Mouse (Mus musculus): ENCODE results near the gene Slc2a1. TPM values are rescaled to one million over a fixed set of nuclear protein-coding genes. Genes with fewer than 3 reads are reported as not detected.

The Slc2a1 gene
- 86.5 and 92.1 TPM in 2 replicates for polyA plus RNA-seq (2014; fragmentation: Nextera tagmentation; extraction: Ambion mirVana)

- peak within 1 kb of the TSS; percentile 86 for H3K4me2 ChIP-seq (replicated peaks)
- peak; percentile 94 for ATAC-seq (ENCODE audit: low FRiP score)
- peak within 1 kb of the TSS; percentile 78 for H3K9ac ChIP-seq
- no peaks in the 10 kb centered on the region for H3K9me3 ChIP-seq (ENCODE audit: control insufficient read depth, low read length)
- H3K27me3 ChIP-seq (ENCODE audit: control insufficient read depth, insufficient read depth, low read length), result no peaks in the 10 kb centered on the region; the same call in 1 of the 2 replicates
- peak; percentile 87 for DNase-seq (ENCODE audit: low spot score)
- peak within 1 kb of the TSS; percentile 88 for H3K27ac ChIP-seq
- no peaks in the 10 kb centered on the region for H3K36me3 ChIP-seq (replicated peaks; ENCODE audit: control insufficient read depth, insufficient read depth)
- WGBS, result under 1% methylated on average over 86 of the region's 88 CpGs
- peak within 1 kb of the TSS; percentile 77 for H3K4me3 ChIP-seq (replicated peaks; ENCODE audit: low read length)
- peaks cover 14% of the 10 kb centered on the region for H3K4me1 ChIP-seq (replicated peaks; ENCODE audit: control insufficient read depth, insufficient read depth, low read length)
Observed at GRCm38 (mm10) chr4:119108495-119109408, at the start of gene Slc2a1. Slc2a1 (plus strand) TSS chr4:119108711.

- no peaks in the 10 kb centered on the region for H3K9me3 ChIP-seq (ENCODE audit: control insufficient read depth, low read length)
- 83% methylated on average over 3 of the region's 3 CpGs for WGBS
- peaks cover 15% of the 10 kb centered on the region for H3K27me3 ChIP-seq (ENCODE audit: control insufficient read depth, insufficient read depth, low read length)
- H3K9ac ChIP-seq, result no peak overlapping the region
- H3K4me2 ChIP-seq (replicated peaks), result no peak overlapping the region
- no peak overlapping the region for H3K27ac ChIP-seq
- ATAC-seq (ENCODE audit: low FRiP score) (no peak), DNase-seq (ENCODE audit: low spot score) (no peak)
- no peaks in the 10 kb centered on the region for H3K36me3 ChIP-seq (replicated peaks; ENCODE audit: control insufficient read depth, insufficient read depth)
- H3K4me3 ChIP-seq (replicated peaks; ENCODE audit: low read length), result no peak overlapping the region
- H3K4me1 ChIP-seq (replicated peaks; ENCODE audit: control insufficient read depth, insufficient read depth, low read length), result peaks cover 4% of the 10 kb centered on the region
Observed at GRCm38 (mm10) chr4:119066791-119067190, 41.7 kb upstream of the Slc2a1 start.

DNA sequence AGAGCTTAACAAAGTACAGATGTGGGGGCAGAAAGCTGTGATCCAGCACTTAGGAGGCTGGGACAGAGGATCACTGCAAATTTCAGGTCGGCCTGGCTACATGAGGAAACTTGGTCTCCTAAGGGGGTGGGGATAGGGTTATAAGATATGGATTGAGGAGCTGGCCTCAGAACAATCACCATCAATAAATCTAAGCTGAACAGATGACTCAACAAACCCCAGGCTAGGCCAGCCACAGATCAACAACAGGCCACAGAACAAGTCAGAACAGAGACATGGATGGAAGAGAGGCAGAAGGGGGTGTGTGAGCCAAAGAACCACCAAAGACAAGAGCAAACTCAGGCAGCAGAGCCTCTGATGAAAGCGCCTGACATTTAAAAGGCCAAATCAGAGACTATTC, 41.3 kb upstream of the Slc2a1 start:
- WGBS, result 76% methylated on average over 2 of the region's 2 CpGs
- ATAC-seq (ENCODE audit: low FRiP score), result no peak

DNA sequence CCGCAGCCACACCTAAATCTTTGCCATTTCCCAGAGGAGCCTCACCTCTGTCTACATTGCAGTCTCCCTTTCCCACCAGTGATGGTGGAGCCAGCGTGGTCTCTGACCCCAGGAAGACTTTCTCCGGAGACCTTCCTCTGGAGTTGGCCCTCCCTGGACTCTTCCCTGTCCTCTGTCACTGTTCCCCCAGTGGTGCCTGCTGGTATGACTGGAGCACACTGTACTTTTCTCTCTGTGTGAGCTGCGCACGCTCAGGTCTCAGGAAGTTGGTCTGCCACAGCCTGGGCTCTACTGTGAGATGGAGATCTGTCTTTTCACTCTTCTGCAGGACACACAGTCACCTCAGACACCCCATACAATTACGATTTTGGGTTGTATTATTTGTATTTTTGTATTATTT, 39.6 kb upstream of the Slc2a1 start:
- H3K4me2 ChIP-seq (replicated peaks), result no peak overlapping the region
- WGBS, result 69% methylated on average over 6 of the region's 6 CpGs
- H3K4me3 ChIP-seq (replicated peaks; ENCODE audit: low read length), result no peak overlapping the region
- no peak overlapping the region for H3K27ac ChIP-seq
- DNase-seq (ENCODE audit: low spot score) (no peak), ATAC-seq (ENCODE audit: low FRiP score) (no peak)
- H3K9ac ChIP-seq, result no peak overlapping the region
- no peaks in the 10 kb centered on the region for H3K9me3 ChIP-seq (ENCODE audit: control insufficient read depth, low read length)
- H3K36me3 ChIP-seq (replicated peaks; ENCODE audit: control insufficient read depth, insufficient read depth), result no peaks in the 10 kb centered on the region
- peaks cover 26% of the 10 kb centered on the region for H3K27me3 ChIP-seq (ENCODE audit: control insufficient read depth, insufficient read depth, low read length)
- H3K4me1 ChIP-seq (replicated peaks; ENCODE audit: control insufficient read depth, insufficient read depth, low read length), result peaks cover 12% of the 10 kb centered on the region

More for the DNA sequence above, 41.3 kb upstream of the Slc2a1 start:
- no peak for DNase-seq (ENCODE audit: low spot score)
- Histone ChIP-seq H3K4me2 (replicated peaks) (no peak overlapping the region), H3K27me3 (ENCODE audit: control insufficient read depth, insufficient read depth, low read length) (peaks cover 19% of the 10 kb centered on the region), H3K9me3 (ENCODE audit: control insufficient read depth, low read length) (no peaks in the 10 kb centered on the region), H3K27ac (no peak overlapping the region), H3K4me1 (replicated peaks; ENCODE audit: control insufficient read depth, insufficient read depth, low read length) (peaks cover 7% of the 10 kb centered on the region), H3K36me3 (replicated peaks; ENCODE audit: control insufficient read depth, insufficient read depth) (no peaks in the 10 kb centered on the region), H3K4me3 (replicated peaks; ENCODE audit: low read length) (no peak overlapping the region), H3K9ac (no peak overlapping the region)

GRCm38 (mm10) chr4:119070181-119070580, 38.3 kb upstream of the Slc2a1 start:
- H3K4me3 ChIP-seq (replicated peaks; ENCODE audit: low read length), result no peak overlapping the region
- peaks cover 26% of the 10 kb centered on the region for H3K27me3 ChIP-seq (ENCODE audit: control insufficient read depth, insufficient read depth, low read length)
- H3K4me2 ChIP-seq (replicated peaks), result no peak overlapping the region
- 16% methylated on average over 1 of the region's 1 CpGs for WGBS
- H3K27ac ChIP-seq, result no peak overlapping the region
- no peaks in the 10 kb centered on the region for H3K36me3 ChIP-seq (replicated peaks; ENCODE audit: control insufficient read depth, insufficient read depth)
- DNase-seq (ENCODE audit: low spot score) (no peak), ATAC-seq (ENCODE audit: low FRiP score) (no peak)
- H3K4me1 ChIP-seq (replicated peaks; ENCODE audit: control insufficient read depth, insufficient read depth, low read length), result peaks cover 12% of the 10 kb centered on the region
- no peaks in the 10 kb centered on the region for H3K9me3 ChIP-seq (ENCODE audit: control insufficient read depth, low read length)
- no peak overlapping the region for H3K9ac ChIP-seq

- H3K4me1 ChIP-seq (replicated peaks; ENCODE audit: control insufficient read depth, insufficient read depth, low read length), result peaks cover 12% of the 10 kb centered on the region
- 14% methylated on average over 16 of the region's 16 CpGs for WGBS
- H3K27me3 ChIP-seq (ENCODE audit: control insufficient read depth, insufficient read depth, low read length), result peaks cover 26% of the 10 kb centered on the region
- ATAC-seq (ENCODE audit: low FRiP score) (no peak), DNase-seq (ENCODE audit: low spot score) (no peak)
- no peaks in the 10 kb centered on the region for H3K9me3 ChIP-seq (ENCODE audit: control insufficient read depth, low read length)
- H3K4me2 ChIP-seq (replicated peaks), result 0 out of 2 replicates have a peak overlapping the region, but pooled peaks have one; percentile 17
- no peaks in the 10 kb centered on the region for H3K36me3 ChIP-seq (replicated peaks; ENCODE audit: control insufficient read depth, insufficient read depth)
- H3K27ac ChIP-seq, result no peak overlapping the region
- H3K4me3 ChIP-seq (replicated peaks; ENCODE audit: low read length), result no peak overlapping the region
- H3K9ac ChIP-seq, result no peak overlapping the region
Observed at GRCm38 (mm10) chr4:119070959-119071647, 37.4 kb upstream of the Slc2a1 start.

GRCm38 (mm10) chr4:119071648-119072362, 36.7 kb upstream of the Slc2a1 start:
- 6% methylated on average over 19 of the region's 19 CpGs for WGBS
- ATAC-seq (ENCODE audit: low FRiP score) (no peak), DNase-seq (ENCODE audit: low spot score) (no peak)
- Histone ChIP-seq H3K4me1 (replicated peaks; ENCODE audit: control insufficient read depth, insufficient read depth, low read length) (peaks cover 12% of the 10 kb centered on the region), H3K27ac (no peak overlapping the region), H3K4me3 (replicated peaks; ENCODE audit: low read length) (no peak overlapping the region), H3K36me3 (replicated peaks; ENCODE audit: control insufficient read depth, insufficient read depth) (no peaks in the 10 kb centered on the region), H3K9ac (no peak overlapping the region), H3K9me3 (ENCODE audit: control insufficient read depth, low read length) (no peaks in the 10 kb centered on the region), H3K4me2 (replicated peaks) (peak overlapping the region; percentile 15; the same call in 1 of the 2 replicates), H3K27me3 (ENCODE audit: control insufficient read depth, insufficient read depth, low read length) (peaks cover 26% of the 10 kb centered on the region)

- DNase-seq (ENCODE audit: low spot score) (no peak), ATAC-seq (ENCODE audit: low FRiP score) (no peak)
- no peak overlapping the region for H3K9ac ChIP-seq
- no peaks in the 10 kb centered on the region for H3K9me3 ChIP-seq (ENCODE audit: control insufficient read depth, low read length)
- H3K4me2 ChIP-seq (replicated peaks), result peak overlapping the region; percentile 44
- H3K4me3 ChIP-seq (replicated peaks; ENCODE audit: low read length), result peak overlapping the region; percentile 18; the same call in 1 of the 2 replicates
- peaks cover 26% of the 10 kb centered on the region for H3K27me3 ChIP-seq (ENCODE audit: control insufficient read depth, insufficient read depth, low read length)
- WGBS, result 13% methylated on average over 19 of the region's 19 CpGs
- no peak overlapping the region for H3K27ac ChIP-seq
- no peaks in the 10 kb centered on the region for H3K36me3 ChIP-seq (replicated peaks; ENCODE audit: control insufficient read depth, insufficient read depth)
- H3K4me1 ChIP-seq (replicated peaks; ENCODE audit: control insufficient read depth, insufficient read depth, low read length), result peaks cover 12% of the 10 kb centered on the region
Observed at GRCm38 (mm10) chr4:119072363-119072940, 36.1 kb upstream of the Slc2a1 start.

Data from hindbrain, embryonic 14.5 days (tissue).